Mouse (Mus musculus) lung, postnatal 4 days (tissue): ENCODE measurements around the gene Gadd45g.
A peak's percentile ranks its signal among the peaks of the same experiment; 100 is the strongest.
"Not testable (repeated sequence)": the region's sequence is repeated elsewhere in the genome, so short reads cannot be mapped to it uniquely, and the experiment has no call there.

Experiments
- DNase-seq, 2 experiments: peaks; one replicate each; pipeline ENCODE4 v3.0.0; 2021

Gene Gadd45g

GRCm38 (mm10) chr13:51834520-51834919, 12.0 kb upstream of the Gadd45g start:
- DNase-seq = no peak

GRCm38 (mm10) chr13:51835208-51835607, 11.3 kb upstream of the Gadd45g start:
- DNase-seq = not testable (repeated sequence)

GRCm38 (mm10) chr13:51837402-51837801, 9.1 kb upstream of the Gadd45g start:
- no peak for DNase-seq

GRCm38 (mm10) chr13:51839250-51840026, 7.0 kb upstream of the Gadd45g start:
- DNase-seq = peak in 1 of 2 experiments; percentile 57

- DNase-seq = no peak
Measured at GRCm38 (mm10) chr13:51840702-51841101, 5.8 kb upstream of the Gadd45g start.

- no peak for DNase-seq
Measured at GRCm38 (mm10) chr13:51841541-51842115, 4.8 kb upstream of the Gadd45g start.

- no peak for DNase-seq
Measured at GRCm38 (mm10) chr13:51842191-51842590, 4.3 kb upstream of the Gadd45g start.

- peak in 1 of 2 experiments; percentile 26 for DNase-seq
Measured at GRCm38 (mm10) chr13:51842773-51843172, 3.7 kb upstream of the Gadd45g start.

- no peak for DNase-seq
Measured at GRCm38 (mm10) chr13:51843298-51843697, 3.2 kb upstream of the Gadd45g start.

GRCm38 (mm10) chr13:51844118-51844517, 2.4 kb upstream of the Gadd45g start:
- no peak for DNase-seq

GRCm38 (mm10) chr13:51844661-51845060, 1.8 kb upstream of the Gadd45g start:
- DNase-seq = peak; percentile 78 to 87

- peak in 1 of 2 experiments; percentile 47 for DNase-seq
Measured at GRCm38 (mm10) chr13:51845072-51845471, 1.4 kb upstream of the Gadd45g start.

GRCm38 (mm10) chr13:51845591-51846191, 787 bp upstream of the Gadd45g start:
- peak; percentile 84 to 91 for DNase-seq

GRCm38 (mm10) chr13:51846868-51847793, 653 bp downstream of the Gadd45g start:
- DNase-seq = peak; percentile 76 to 81

GRCm38 (mm10) chr13:51847979-51848480, 1.6 kb downstream of the Gadd45g start:
- peak; percentile 89 for DNase-seq

- peak; percentile 40 to 57 for DNase-seq
Measured at GRCm38 (mm10) chr13:51848481-51849240, 2.2 kb downstream of the Gadd45g start.

- peak; percentile 61 to 81 for DNase-seq
Measured at GRCm38 (mm10) chr13:51849241-51850033, 3.0 kb downstream of the Gadd45g start.

- DNase-seq = no peak
Measured at GRCm38 (mm10) chr13:51850565-51850964, 4.1 kb downstream of the Gadd45g start.

- no peak for DNase-seq
Measured at GRCm38 (mm10) chr13:51852560-51853190, 6.2 kb downstream of the Gadd45g start.
